Mouse (Mus musculus) v-Abl transformed pro-B cells (cell line): ENCODE results near the gene Apol6.

Experiments
- in situ Hi-C, 2 experiments: fragments of 400-800 bp; cut with MboI; formaldehyde crosslinking; loops; one replicate each; pipeline ENCODE4 v1.15.1; 2025; ENCODE audit not compliant: unreplicated experiment in 2 of 2

Gene Apol6

DNA sequence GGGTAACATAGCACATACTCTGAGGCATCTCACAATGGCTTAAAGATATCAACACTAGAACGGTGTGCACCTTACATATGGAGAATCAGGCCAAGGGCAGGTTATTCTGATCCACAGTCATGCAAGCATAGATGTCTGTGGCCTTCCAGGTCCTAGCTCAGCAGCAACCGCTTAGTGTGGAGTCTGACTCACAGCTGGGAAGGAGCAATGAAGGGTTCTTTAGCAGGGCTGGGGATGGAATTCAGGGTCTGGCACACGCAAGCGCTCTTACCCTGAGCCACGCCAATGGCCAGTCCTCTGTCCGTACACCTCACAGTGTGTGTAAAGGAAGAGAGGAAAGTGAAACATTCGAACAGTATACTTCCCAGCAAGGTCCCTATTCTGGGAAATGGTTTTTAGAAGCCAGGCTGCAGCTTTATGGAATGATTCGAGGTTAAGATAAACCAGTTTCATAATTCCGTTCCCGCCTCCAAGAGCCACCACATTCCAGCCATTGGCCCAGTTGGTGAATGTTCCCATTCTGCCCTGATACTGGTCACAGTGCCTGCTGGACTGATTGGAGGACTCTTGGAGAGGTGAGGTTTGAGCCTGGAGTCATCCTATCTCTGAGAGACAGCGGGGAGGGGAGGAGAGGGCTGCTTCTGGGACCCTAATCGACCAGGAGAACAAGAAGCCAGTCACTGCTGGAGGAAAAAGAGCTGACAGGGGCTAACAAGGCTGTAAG lies at the start of gene Apol6:
TSS of gene Apol6 (plus strand) at position 133 of the 724 bp plus-strand sequence.
- in situ Hi-C loops, result no loop called here

DNA sequence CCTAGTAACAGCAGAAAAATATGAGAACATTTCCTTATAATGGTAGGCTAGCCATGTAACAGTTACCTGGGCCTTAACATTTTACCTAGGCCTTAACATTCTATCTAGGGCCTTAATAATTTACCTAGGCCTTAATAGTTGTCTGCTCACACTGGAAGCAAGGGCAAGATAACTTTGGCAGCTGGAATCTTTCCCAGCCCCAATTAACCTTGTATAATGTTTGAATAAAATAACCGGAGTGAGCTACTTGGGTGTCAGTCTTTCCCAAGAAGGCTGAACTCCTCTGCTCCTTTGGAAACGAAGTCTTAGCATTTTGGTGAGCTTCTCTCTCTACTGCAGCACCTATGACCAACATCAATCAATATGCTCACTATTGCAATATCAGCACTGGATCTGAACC lies 46.5 kb upstream of the Apol6 start:
- in situ Hi-C loops, result no loop called here

- in situ Hi-C loops, result no loop called here
Observed at GRCm38 (mm10) chr15:76998878-76999588, 45.5 kb upstream of the Apol6 start.

DNA sequence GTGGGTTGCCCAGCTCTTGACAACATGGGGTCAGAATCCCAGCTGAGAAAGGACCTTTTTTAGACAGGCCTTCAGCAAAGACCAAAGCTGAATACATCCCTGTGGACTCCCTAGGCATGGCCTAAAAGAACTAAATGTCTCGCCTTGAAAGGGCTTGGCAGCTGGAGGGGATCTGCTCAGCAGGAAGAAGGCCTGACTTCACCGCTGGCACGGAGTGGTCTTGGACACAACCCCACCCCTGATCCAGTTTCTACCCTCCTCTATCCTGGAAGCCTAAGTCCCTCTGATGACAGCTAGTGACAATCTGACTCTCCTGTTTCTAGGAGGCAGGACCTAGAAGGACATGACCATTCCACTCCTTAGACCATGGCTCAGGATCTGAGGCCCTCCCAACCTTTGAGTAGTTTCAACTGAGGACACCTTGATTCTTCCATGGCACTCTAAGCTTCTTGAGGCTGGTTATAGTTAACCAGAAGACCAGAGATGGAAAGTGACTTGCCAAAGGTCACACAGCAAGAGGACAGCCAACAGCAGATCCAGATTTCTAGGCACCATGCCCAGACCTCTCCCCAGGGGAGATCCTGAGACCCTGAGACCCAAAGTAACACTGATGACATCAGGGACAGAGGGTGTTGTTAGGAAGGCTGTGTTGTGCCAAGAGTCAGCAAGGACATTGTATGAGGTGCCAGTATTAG lies 41.2 kb upstream of the Apol6 start:
- in situ Hi-C loops, result loop anchor here in 1 of 2 experiments (25.0 kb wide), 1 partner anchor 1109 kb away; the partner anchor contains the start of gene Cacng2

DNA sequence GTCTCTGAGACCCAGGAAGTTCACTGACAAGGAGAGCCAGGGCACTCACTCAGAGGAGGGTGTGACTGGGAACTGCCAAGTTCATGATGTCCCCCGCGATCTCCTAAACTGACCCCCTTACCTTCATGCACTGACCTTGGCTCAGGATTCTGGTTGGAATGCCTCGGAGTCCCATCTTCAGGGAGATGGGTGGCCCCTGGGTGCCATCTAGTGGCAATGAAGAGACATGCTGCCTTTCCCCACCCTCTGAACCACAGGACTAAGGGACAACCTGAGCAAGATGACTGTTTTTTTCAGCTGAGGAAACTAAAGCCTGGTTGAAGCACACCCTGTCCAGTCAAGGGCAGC lies 40.7 kb upstream of the Apol6 start:
- in situ Hi-C loops, result loop anchor here in 1 of 2 experiments (25.0 kb wide), 1 partner anchor 1108 kb away; the partner anchor contains the start of gene Cacng2

GRCm38 (mm10) chr15:77008851-77009250 lies 35.7 kb upstream of the Apol6 start:
- in situ Hi-C loops, result loop anchor here in 1 of 2 experiments (25.0 kb wide), 1 partner anchor 1103 kb away; the partner anchor contains the start of gene Cacng2

DNA sequence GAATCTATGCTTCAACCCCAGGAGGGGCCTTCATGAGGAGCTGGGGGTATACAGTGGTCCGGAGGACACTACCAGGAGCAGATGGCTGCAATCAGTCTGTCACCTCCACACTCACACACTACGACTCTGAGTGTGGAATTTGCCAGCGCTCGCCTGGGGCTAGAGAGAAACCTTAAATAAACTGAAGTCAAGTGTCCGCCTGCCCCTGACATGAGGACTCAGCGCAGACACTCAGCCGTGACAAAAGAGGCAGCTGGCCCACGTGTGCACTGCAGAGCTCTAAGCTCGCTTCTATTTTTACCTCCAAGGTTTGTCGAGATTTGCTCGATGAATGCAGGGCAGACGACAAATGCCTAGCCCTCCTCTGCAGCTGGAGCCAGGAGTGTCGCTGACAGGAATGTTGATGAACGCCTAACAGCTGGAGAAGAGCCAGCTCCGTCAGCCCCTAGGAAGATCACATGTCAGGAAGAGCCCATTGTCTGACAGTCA lies 30.7 kb upstream of the Apol6 start:
- in situ Hi-C loops, result loop anchor here in 1 of 2 experiments (25.0 kb wide), 1 partner anchor 1099 kb away; the partner anchor contains the start of gene Cacng2

GRCm38 (mm10) chr15:77014431-77014830 lies 30.1 kb upstream of the Apol6 start:
- in situ Hi-C loops, result loop anchor here in 1 of 2 experiments (25.0 kb wide), 1 partner anchor 1098 kb away; the partner anchor contains the start of gene Cacng2

- in situ Hi-C loops, result loop anchor here in 1 of 2 experiments (25.0 kb wide), 1 partner anchor 1097 kb away; the partner anchor contains the start of gene Cacng2
Observed at GRCm38 (mm10) chr15:77014985-77015384, 29.5 kb upstream of the Apol6 start.

DNA sequence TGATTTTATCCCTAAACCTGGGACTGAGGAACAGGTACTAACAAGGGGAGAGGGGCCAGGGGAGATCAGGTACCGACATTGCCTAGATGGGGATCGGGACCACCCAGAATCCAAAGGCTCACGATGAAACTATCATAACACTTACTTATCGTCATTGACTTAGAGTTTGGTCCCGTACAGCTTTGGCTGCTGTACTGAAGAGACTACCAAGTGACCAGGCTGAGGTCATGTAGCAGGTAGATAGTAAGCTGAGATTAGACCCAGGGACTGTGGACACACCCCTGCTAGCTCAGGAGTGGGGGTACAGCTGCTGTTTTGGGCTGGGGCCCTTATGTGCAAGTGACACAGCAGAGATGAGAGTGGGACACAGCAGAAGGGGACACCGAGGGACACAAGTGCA lies 28.0 kb upstream of the Apol6 start:
- in situ Hi-C loops, result loop anchor here in 1 of 2 experiments (25.0 kb wide), 1 partner anchor 1096 kb away; the partner anchor contains the start of gene Cacng2

DNA sequence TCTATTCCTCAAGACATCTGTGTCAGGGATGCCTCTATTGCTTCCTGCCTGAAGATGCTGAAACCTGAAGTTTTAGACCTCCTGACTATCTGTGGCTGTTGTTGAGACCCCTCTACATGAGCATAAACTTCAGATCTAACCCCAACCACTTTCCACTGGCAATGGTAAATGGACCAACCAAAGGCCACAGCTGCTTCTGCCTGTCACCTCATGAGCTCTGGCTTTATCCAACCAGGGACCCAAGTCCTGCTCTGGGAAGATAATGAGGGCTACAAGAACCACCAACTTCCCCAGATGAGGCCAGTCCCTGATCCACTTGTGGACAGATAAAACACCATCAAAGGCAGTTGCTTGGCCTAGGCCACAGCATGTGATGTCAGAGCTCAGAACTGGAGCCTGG lies 26.6 kb upstream of the Apol6 start:
- in situ Hi-C loops, result loop anchor here in 1 of 2 experiments (25.0 kb wide), 1 partner anchor 1094 kb away; the partner anchor contains the start of gene Cacng2

DNA sequence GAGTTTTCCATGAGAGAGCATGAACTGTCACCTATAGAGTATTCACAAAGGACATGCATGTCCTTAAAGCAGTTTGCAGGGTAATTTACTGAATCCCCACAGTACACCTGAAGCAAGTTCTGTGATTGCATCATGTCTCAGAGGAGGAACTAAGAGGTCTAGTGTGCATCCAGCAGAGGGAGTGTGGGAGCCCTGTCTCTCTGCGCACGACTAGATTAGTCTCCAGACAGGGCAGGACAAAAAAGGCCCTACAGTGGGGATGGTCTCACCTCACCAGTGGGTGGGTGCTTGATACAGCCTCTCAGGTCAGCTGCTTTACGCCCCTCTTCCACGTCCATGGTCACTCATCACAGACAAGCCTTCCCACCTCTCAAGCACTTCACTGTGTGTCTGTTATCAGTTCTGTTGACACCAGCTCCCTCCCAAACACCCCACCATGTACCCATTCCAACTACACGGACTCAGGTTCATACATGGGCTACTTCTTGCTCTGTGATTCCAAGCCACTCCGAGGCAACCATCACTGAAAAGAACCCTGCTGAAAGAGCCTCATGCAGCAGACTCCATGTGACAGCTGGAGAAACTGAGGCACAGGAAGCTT lies 25.7 kb upstream of the Apol6 start:
- in situ Hi-C loops, result loop anchor here in 1 of 2 experiments (25.0 kb wide), 1 partner anchor 1093 kb away; the partner anchor contains the start of gene Cacng2

GRCm38 (mm10) chr15:77019533-77019932 lies 25.0 kb upstream of the Apol6 start:
- in situ Hi-C loops, result loop anchor here in 1 of 2 experiments (25.0 kb wide), 1 partner anchor 1093 kb away; the partner anchor contains the start of gene Cacng2

- in situ Hi-C loops, result loop anchor here in 1 of 2 experiments (25.0 kb wide), 1 partner anchor 1092 kb away; the partner anchor contains the start of gene Cacng2
Observed at GRCm38 (mm10) chr15:77020136-77020535, 24.4 kb upstream of the Apol6 start.

GRCm38 (mm10) chr15:77021056-77021455 lies 23.5 kb upstream of the Apol6 start:
- in situ Hi-C loops, result loop anchor here in 1 of 2 experiments (25.0 kb wide), 1 partner anchor 1091 kb away; the partner anchor contains the start of gene Cacng2

GRCm38 (mm10) chr15:77021851-77022250 lies 22.7 kb upstream of the Apol6 start:
- in situ Hi-C loops, result loop anchor here in 1 of 2 experiments (25.0 kb wide), 1 partner anchor 1090 kb away; the partner anchor contains the start of gene Cacng2

- in situ Hi-C loops, result loop anchor here in 1 of 2 experiments (25.0 kb wide), 1 partner anchor 1090 kb away; the partner anchor contains the start of gene Cacng2
Observed at GRCm38 (mm10) chr15:77022401-77022957, 22.1 kb upstream of the Apol6 start.

DNA sequence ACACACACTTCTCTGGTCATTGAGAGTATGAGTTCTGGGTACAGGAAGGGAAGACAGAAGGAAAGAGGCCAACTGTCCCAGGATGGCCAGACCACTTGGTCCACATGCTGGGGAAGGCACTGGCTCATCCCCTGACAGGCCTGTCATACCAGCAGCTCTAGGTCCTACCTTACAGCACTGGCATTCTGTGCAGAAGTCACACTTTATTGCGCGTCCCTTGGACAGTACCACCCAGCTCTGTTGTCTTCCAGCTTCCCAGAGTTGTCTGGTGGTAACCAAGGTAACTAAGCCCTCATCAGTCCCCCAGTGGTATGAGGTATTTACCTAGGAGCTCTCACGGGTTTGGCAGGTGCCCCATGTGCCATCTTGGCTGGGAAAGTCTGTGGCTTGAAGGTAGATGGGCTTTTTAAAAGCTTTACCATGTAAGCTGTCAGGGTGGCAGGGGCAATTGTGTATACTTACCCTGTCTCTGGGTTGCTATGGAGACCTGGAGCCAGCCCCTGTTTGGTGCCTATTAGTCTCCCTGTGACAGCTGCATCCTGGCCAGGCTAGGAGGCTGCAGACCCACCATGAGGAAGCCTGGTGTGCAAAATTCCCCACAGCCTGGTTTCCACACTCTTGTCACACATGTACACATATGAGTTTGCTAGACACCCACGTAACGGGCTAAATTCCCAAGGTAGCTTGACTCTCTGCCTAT lies 18.5 kb upstream of the Apol6 start:
- in situ Hi-C loops, result no loop called here

DNA sequence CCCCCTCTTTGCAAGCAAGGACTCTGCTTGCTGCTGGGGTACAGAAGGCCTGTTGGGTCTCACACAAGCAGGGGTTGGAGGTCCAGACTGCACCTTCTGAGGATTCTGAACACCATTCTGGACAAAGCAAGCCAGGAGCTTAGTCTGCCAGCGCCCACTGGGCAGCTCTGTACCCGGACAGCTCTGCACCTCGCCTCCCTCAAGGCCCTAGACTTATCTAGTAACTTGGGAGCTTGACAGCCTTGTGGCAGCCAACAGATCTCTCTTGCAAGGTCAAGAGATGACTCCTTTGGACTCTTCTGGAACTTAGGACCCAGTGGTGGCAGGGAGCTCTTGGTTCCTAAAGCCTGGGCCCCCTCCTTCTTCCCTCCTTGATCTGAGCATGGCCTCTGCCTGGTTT lies 17.4 kb upstream of the Apol6 start:
- in situ Hi-C loops, result no loop called here
